Mouse (Mus musculus) kidney, adult 2 months (tissue): ENCODE data around the gene BC035947.

Experiments
- CTCF ChIP-seq: fragments of 200-500 bp; conservative IDR thresholded peaks from 2 replicates; pipeline ENCODE4 v1.5.1; 2011; ENCODE audit warnings: low read depth, mild to moderate bottlenecking, control low read depth, low read length, moderate library complexity, mixed read lengths; ENCODE audit not compliant: insufficient read depth, insufficient read length
- POLR2A ChIP-seq: fragments of 200-500 bp; IDR thresholded peaks from one replicate; pipeline ENCODE4 v1.6.1; 2011; ENCODE audit warnings: low read depth, low read length, control low read depth

DNA sequence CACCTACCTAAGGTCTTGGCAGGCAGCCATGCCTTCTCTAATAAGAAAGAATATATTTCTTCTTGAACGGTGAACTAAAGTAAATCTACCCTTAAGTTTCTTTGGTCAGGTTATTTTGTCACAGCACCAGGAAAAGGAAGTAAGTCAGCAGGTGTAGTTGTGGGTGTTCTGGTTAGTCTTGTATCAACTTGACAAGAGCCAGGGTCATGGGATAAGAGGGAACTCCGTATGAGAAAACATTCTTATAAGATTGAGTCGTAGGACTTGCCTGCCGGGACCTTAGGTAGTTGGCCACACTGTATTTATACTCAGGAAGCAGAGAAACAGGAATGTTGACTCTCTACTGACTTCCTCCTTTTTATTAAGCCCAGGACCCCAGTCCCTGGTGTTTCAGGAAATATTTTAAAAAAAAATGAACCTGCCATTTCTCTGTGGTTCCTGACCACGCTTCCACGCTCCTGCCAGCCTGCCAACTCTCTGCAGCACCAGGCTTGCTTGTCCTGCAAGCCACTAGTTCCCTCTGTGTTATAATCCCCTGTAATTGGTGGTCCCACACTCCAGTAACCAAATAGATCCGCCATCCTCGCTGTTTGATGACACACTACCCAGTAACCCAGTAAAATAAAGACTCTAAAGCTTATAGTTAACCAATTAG is 42.2 kb upstream of the BC035947 start:
- TF ChIP-seq POLR2A = no peak
- TF ChIP-seq CTCF = no peak
